Mouse (Mus musculus): ENCODE measurements around the gene Spata18. TPM values are rescaled to one million over a fixed set of nuclear protein-coding genes. Genes with fewer than 3 reads are reported as not detected.

Spata18 gene
- polyA plus RNA-seq, 1 experiment, result 0.97 TPM

DNA sequence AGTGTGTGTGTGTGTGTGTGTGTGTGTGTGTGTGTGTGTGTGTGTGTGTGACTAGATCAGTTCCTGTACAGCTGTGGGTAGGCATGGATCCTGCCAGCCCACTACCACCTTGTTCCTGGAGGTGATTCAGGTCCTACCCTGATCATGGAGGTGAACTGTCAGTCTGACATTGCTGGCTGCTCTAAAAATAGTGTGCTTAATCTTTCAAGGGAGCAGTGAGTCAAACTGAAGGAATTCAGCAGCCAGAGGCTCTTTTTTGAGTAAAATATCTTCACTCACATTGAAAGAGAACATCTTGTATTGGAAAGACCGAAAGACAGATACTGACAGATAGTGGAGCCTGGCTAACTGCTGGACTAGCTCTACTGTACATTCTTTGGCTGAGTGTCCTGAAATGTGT is 37.4 kb downstream of the Spata18 start:
- TF ChIP-seq CTCF (IDR thresholded peaks at IDR 0.05; ENCODE audit: borderline replicate concordance, insufficient read depth, low read length) (no peak), POLR2A (IDR thresholded peaks at IDR 0.05; ENCODE audit: low read depth, low read length) (no peak)
- H3K27ac ChIP-seq (ENCODE audit: insufficient read depth, low read length), result peak overlapping the region; percentile 53

DNA sequence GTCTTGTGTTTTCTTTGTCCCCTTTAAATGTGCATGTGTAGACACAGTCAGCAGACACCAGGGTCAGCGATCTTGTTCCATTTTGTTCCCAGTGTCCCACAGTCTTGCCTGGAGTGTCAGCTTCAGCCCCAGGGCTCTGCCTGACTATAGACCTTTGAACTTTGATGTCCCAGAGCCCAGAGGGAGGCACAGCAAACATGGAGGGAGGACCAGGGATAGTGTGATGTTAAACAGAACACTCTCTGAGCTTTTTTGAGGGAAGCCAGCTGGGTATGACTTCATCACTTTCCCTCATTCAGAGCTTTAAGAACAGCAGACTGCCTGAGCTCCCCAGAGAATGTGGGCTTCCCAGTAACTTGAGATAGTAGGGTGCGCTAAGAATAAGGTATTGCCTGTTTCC is 39.0 kb downstream of the Spata18 start:
- H3K4me1 ChIP-seq (ENCODE audit: control insufficient read depth, insufficient read depth, low read length), result peaks cover 15% of the 10 kb centered on the region; the same call in 1 of the 2 replicates
- H3K27ac ChIP-seq (ENCODE audit: insufficient read depth, low read length), result no peak overlapping the region
- no peak for TF ChIP-seq POLR2A (IDR thresholded peaks at IDR 0.05; ENCODE audit: low read depth, low read length)
- TF ChIP-seq CTCF (IDR thresholded peaks at IDR 0.05; ENCODE audit: borderline replicate concordance, insufficient read depth, low read length), result no peak
- no peak overlapping the region for H3K4me3 ChIP-seq (ENCODE audit: insufficient read depth, low read length)

More for the DNA sequence above, 37.4 kb downstream of the Spata18 start:
- Histone ChIP-seq H3K4me1 (ENCODE audit: control insufficient read depth, insufficient read depth, low read length) (peaks cover 15% of the 10 kb centered on the region; the same call in 1 of the 2 replicates), H3K4me3 (ENCODE audit: insufficient read depth, low read length) (no peak overlapping the region)

DNA sequence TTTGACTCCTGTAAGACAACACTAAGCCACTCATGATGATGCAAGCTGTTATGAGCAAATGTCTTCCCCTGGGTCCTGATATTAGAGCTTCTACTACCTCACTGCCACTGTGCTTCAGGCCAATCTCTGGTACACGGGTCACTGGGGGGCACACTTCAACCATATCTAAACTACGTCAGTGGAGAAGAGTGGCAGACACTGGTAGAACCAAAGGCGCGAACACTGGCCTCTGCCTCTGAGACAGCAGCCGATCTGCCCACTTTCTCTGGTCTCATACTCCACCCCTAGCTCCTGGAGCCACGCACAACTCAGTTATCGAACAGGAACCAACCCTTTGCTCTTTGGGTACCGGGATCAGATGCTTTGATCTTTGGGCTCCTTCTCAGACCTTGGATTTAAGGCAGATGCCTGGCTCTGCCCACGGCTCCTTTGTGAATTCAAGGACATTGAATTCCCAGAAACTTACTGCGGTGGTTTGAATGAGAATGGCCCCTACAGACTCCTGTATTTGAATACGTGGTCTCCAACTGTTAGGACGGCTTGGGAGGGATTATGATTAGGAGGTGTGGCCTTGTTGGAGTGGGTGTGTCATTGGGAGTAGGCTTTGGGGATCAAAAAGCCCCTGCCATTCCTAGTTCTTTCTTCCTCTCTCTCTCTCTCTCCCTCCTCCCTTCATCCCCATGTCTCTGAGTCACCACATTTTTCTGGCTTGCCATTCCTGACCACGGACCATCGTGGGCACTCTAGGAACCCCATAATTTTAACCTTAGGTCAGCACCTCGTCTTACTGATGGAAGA is 40.7 kb downstream of the Spata18 start:
- Histone ChIP-seq H3K4me3 (ENCODE audit: insufficient read depth, low read length) (no peak overlapping the region), H3K4me1 (ENCODE audit: control insufficient read depth, insufficient read depth, low read length) (peaks cover 15% of the 10 kb centered on the region; the same call in 1 of the 2 replicates), H3K27ac (ENCODE audit: insufficient read depth, low read length) (peak overlapping the region; percentile 49; the same call in 1 of the 2 replicates)
- TF ChIP-seq POLR2A (IDR thresholded peaks at IDR 0.05; ENCODE audit: low read depth, low read length) (no peak), CTCF (IDR thresholded peaks at IDR 0.05; ENCODE audit: borderline replicate concordance, insufficient read depth, low read length) (no peak)

DNA sequence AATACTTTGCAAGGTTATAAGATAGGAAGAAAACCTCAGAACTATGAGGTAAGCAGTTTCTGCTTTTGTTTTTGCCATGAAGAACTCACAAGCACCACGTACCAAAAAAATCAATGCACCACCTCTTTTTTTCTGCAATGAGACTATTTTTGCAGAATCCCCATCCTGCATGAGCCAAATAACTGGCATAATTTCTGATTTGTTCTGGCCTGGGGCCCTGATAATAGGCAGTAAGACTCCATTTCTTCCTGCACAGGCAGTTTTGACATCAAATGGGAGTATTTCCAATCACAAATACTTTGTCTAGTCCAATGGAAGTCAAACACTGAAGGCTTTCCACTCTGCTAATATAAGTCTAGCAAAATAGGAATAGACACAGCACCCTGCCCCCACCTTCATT is 42.6 kb downstream of the Spata18 start:
- peak overlapping the region; percentile 58; the same call in 1 of the 2 replicates for H3K27ac ChIP-seq (ENCODE audit: insufficient read depth, low read length)

DNA sequence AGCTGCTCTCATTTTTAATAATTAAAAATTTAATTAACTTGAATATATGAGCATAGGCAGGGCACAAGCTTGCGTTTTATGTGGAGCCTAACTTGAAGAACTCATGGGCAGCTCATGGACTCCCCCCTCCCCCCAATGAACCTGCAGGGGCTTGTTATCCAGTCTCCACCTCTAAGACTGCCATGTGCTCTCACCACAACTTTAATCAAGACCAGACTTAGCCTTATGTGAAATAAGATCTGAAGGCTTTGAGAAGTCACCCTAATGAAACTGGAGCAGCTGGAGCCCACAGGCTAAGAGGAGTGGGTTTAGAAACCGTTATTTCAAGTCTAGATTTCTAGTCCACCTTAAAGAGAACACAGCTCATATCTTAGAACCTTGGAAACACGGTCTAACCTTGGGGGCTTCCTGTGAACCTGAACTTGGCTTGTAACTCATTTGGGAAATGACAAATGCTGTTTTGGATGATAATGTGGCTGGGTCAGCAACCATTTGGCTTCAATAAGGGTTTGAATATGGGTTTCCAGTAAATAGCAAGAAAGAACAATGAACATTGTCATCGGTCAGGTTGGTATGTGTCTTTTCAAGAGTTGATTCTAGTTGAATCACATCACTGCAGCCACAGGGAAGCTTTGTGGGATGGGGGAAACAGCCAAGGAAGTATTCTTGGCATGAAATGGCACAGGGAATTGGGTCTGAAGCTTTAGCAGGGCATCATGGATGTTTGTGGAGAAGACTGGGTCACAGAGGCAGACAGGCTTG is 43.3 kb downstream of the Spata18 start:
- no peak overlapping the region for H3K4me3 ChIP-seq (ENCODE audit: insufficient read depth, low read length)
- H3K4me1 ChIP-seq (ENCODE audit: control insufficient read depth, insufficient read depth, low read length), result peaks cover 13% of the 10 kb centered on the region; the same call in 1 of the 2 replicates
- H3K27ac ChIP-seq (ENCODE audit: insufficient read depth, low read length), result peak overlapping the region; percentile 58; the same call in 1 of the 2 replicates
- no peak for TF ChIP-seq CTCF (IDR thresholded peaks at IDR 0.05; ENCODE audit: borderline replicate concordance, insufficient read depth, low read length)
- TF ChIP-seq POLR2A (IDR thresholded peaks at IDR 0.05; ENCODE audit: low read depth, low read length), result no peak

More for the DNA sequence above, 42.6 kb downstream of the Spata18 start:
- Histone ChIP-seq H3K4me3 (ENCODE audit: insufficient read depth, low read length) (no peak overlapping the region), H3K4me1 (ENCODE audit: control insufficient read depth, insufficient read depth, low read length) (peaks cover 13% of the 10 kb centered on the region; the same call in 1 of the 2 replicates)
- TF ChIP-seq CTCF (IDR thresholded peaks at IDR 0.05; ENCODE audit: borderline replicate concordance, insufficient read depth, low read length), result no peak
- no peak for TF ChIP-seq POLR2A (IDR thresholded peaks at IDR 0.05; ENCODE audit: low read depth, low read length)

DNA sequence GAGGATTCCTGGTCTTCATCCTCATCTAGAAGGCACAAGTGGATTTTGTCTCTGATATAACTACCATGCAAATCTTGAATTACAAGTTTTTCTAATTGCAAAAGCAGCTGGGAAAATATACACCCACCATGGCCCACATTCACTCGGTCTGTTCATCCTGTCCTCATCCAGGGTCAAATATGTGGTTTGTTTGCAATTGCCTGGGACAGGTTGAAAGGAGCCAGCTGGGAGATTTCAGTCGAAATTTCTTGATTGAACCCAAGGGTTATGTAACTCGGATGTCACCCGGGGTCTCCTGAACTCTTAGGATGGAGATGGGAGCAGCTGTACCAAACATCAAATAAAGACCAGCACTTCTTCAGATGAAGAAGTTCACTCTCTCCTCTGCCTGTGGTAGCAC is 46.5 kb downstream of the Spata18 start:
- TF ChIP-seq CTCF (IDR thresholded peaks at IDR 0.05; ENCODE audit: borderline replicate concordance, insufficient read depth, low read length) (no peak), POLR2A (IDR thresholded peaks at IDR 0.05; ENCODE audit: low read depth, low read length) (no peak)
- Histone ChIP-seq H3K4me1 (ENCODE audit: control insufficient read depth, insufficient read depth, low read length) (no peaks in the 10 kb centered on the region), H3K4me3 (ENCODE audit: insufficient read depth, low read length) (no peak overlapping the region), H3K27ac (ENCODE audit: insufficient read depth, low read length) (no peak overlapping the region)

DNA sequence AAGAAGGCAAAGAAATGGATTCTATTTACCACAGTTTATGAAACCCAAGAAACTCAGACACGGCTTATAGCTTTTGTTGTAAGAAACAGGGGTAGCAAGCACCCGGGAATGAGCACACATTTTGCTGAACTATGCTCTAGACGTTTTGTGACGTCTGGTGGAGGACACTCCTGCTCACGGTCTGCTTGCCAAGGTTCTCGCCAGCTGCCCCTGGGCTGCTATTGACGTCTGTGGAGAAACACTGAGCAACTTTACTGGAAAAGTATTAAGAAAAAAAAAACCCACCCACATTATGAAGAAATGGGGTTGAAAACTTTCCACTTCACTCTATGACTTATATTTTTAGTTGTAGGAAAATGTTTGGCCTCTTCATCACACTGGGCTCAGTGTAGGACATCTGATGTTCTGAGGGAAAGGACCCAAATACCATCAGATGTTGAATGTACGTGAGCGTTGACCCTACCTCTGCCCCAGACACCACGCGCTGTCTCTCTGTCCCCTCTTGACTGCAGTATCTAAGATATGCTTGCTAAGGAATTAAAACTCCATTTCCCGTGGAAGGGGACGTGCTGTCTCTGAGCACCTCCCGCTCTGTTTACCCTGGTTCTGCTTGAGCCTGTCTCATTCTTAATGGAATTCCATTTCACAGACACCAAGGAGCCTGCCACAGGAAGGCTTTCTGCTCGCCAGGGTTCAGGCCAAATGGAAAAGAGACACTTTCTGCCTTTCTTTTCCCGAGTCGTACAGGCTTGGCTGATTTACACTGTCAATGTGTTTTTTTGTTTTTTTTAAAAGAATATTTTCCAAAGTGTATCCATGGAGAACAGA is 50.1 kb downstream of the Spata18 start:
- TF ChIP-seq CTCF (IDR thresholded peaks at IDR 0.05; ENCODE audit: borderline replicate concordance, insufficient read depth, low read length), result no peak
- no peak for TF ChIP-seq POLR2A (IDR thresholded peaks at IDR 0.05; ENCODE audit: low read depth, low read length)
- Histone ChIP-seq H3K27ac (ENCODE audit: insufficient read depth, low read length) (peak overlapping the region; percentile 67), H3K4me1 (ENCODE audit: control insufficient read depth, insufficient read depth, low read length) (no peaks in the 10 kb centered on the region), H3K4me3 (ENCODE audit: insufficient read depth, low read length) (no peak overlapping the region)

DNA sequence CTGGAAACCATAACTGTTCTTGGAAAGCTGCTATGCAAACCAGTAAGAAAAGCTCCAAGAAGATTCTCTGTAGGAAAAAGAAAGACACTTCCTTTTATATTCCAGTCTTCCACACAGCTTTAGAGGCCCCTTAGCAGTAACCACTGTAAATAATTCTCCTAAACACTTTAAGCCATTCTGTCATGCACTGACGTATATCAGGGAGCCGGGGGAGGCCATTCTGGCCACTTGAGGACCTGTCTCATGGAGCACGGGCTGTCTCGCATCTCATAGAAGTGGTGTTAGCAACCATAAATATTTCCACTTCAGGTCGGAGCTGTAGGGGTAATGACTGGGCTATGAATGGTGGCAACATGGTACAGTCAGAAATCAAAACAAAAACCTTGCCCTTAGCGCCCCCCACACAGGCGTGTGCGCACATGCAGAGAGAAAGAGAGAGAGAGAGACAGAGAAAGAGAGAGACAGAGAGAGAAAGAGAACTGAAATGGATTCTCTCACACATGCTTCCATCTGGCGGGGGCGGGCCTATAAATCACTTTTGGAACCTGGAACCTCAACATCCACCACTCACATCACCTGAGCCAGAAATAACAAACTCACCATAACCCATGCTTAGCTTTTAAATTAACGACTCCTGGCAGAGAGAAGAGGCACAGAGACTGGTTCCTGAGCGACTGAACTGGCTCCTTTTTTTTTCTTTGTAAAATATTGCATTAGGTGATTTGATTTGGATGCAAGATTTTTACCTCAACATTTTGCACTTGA is 50.9 kb downstream of the Spata18 start:
- TF ChIP-seq POLR2A (IDR thresholded peaks at IDR 0.05; ENCODE audit: low read depth, low read length) (no peak), CTCF (IDR thresholded peaks at IDR 0.05; ENCODE audit: borderline replicate concordance, insufficient read depth, low read length) (no peak)
- Histone ChIP-seq H3K4me3 (ENCODE audit: insufficient read depth, low read length) (no peak overlapping the region), H3K27ac (ENCODE audit: insufficient read depth, low read length) (peak overlapping the region; percentile 47; the same call in 1 of the 2 replicates), H3K4me1 (ENCODE audit: control insufficient read depth, insufficient read depth, low read length) (no peaks in the 10 kb centered on the region)
